Mouse (Mus musculus) embryonic fibroblast, embryonic 13.5 days (primary cell): ENCODE data around the gene Cfap73. TPM values are rescaled to one million over a fixed set of nuclear protein-coding genes. Genes with fewer than 3 reads are reported as not detected.

Source experiments
- H3K27ac ChIP-seq: 2 replicates; pipeline ENCODE4 v1.5.1; 2012; ENCODE audit warnings: low read length, control low read depth, inconsistent platforms; ENCODE audit not compliant: insufficient read depth
- H3K4me1 ChIP-seq: 2 replicates; pipeline ENCODE4 v1.6.1; 2011; ENCODE audit warnings: low read length; ENCODE audit not compliant: control insufficient read depth, insufficient read depth
- H3K4me3 ChIP-seq: 2 replicates; pipeline ENCODE4 v1.5.1; 2011; ENCODE audit warnings: mild to moderate bottlenecking, control low read depth, low read length; ENCODE audit not compliant: insufficient read depth
- CTCF ChIP-seq: IDR thresholded peaks from 2 replicates; pipeline ENCODE4 v1.5.1; 2011; ENCODE audit warnings: mild to moderate bottlenecking, control low read depth, low read length, moderate library complexity, borderline replicate concordance; ENCODE audit not compliant: insufficient read depth
- POLR2A ChIP-seq: IDR thresholded peaks from 2 replicates; pipeline ENCODE4 v1.6.1; 2011; ENCODE audit warnings: low read depth, mild to moderate bottlenecking, control low read depth, low read length, moderate library complexity
- polyA plus RNA-seq: library from polyadenylated mRNA; stranded (reverse); fragments of >200 nt; gene quantifications from 2 replicates; pipeline ENCODE4 v1.2.4, GENCODE M21; 2011; ENCODE audit warnings: low read depth; ENCODE audit not compliant: missing spikeins, insufficient read length

Cfap73 gene
- polyA plus RNA-seq, 1 experiment, result not detected

DNA sequence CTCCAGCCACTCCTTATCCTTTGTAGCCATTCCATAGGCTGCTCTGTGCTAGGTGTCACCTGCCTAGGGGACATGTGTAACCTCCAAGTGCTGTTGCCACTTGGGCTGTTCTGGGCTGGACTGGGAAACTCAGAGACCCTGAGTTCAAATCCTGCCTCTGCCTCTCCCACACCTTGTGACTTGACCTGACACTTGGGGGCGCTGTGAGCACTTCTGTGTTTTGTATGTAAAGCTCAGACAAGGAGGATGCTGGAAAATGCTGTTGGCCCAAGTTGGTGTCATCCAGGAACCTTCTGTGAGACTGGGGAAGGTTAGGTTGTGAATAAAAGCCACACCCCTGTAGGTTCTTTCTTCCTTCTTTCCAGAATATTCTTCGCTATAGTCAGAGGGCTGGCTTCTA, 30.9 kb upstream of the Cfap73 start:
- Histone ChIP-seq H3K4me1 (no peaks in the 10 kb centered on the region), H3K4me3 (no peak overlapping the region), H3K27ac (no peak overlapping the region)
- no peak for TF ChIP-seq CTCF
- no peak for TF ChIP-seq POLR2A

DNA sequence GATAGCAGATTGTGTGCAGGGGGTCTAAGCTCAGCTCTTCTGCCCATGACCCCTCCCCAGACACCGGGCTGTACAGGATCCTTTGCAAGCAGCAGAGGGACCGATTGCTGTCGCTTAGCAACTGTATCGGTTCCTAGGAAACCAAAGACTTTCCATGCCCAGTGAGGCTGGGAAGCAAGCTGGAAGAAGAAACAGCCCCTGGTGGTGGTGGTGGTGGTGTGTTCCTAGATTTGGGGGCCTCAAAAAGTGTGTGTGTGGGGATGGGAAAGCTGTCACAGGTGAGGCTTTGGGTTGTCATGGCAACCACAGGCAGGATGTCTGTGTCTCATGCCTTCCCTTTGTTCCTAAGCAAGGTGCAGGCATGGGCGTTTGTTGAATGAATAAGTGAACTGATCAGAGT, 26.8 kb upstream of the Cfap73 start:
- Histone ChIP-seq H3K4me3 (no peak overlapping the region), H3K4me1 (0 out of 2 replicates have a peak, but pooled peaks cover 2% of the 10 kb centered on the region), H3K27ac (no peak overlapping the region)
- TF ChIP-seq POLR2A (no peak), CTCF (no peak)

DNA sequence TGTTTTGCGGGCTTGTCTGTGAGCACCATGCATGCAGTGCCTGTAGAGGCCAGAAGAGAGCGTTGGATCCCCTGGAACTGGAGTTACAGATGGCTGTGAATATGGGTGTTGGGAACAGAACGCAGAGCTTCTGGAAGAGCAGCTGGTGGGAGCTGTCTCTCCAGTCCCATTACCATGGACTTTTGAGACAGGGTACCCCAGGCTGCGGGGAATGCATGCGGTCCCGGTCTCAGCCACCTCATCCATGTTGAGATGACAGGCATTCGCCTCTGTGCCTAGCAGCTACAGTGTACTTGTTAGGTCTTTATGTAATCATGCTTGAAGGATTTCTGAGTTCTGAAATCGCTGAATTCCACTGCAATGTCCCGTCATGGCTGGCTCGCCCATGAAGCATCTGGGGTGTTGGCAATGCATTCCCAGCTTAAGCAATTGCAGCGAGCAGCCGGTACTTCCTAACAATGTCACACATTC, 22.3 kb upstream of the Cfap73 start:
- TF ChIP-seq POLR2A (no peak), CTCF (no peak)
- Histone ChIP-seq H3K4me1 (0 out of 2 replicates have a peak, but pooled peaks cover 3% of the 10 kb centered on the region), H3K27ac (no peak overlapping the region), H3K4me3 (no peak overlapping the region)

DNA sequence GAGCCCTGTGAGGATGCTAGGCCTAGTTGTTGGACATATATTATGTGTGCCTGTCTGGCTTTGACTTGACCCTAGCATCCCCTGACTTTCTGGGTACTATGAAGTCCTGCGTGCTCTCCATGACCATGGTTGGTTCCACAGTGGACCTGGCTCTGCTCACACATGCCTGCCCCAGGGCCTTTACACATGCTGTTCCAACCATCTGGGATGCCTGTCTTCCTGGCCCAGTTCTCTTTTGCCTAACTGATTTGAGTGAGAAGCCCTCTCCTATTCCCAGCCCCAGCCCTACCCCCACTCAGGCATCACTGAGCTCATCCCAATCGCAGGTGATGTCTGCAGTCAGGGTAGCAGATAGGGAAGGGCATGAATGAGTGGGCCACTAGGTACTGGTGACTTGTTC, 19.8 kb upstream of the Cfap73 start:
- Histone ChIP-seq H3K27ac (no peak overlapping the region), H3K4me3 (no peak overlapping the region), H3K4me1 (0 out of 2 replicates have a peak, but pooled peaks cover 3% of the 10 kb centered on the region)
- no peak for TF ChIP-seq POLR2A
- TF ChIP-seq CTCF, result no peak

DNA sequence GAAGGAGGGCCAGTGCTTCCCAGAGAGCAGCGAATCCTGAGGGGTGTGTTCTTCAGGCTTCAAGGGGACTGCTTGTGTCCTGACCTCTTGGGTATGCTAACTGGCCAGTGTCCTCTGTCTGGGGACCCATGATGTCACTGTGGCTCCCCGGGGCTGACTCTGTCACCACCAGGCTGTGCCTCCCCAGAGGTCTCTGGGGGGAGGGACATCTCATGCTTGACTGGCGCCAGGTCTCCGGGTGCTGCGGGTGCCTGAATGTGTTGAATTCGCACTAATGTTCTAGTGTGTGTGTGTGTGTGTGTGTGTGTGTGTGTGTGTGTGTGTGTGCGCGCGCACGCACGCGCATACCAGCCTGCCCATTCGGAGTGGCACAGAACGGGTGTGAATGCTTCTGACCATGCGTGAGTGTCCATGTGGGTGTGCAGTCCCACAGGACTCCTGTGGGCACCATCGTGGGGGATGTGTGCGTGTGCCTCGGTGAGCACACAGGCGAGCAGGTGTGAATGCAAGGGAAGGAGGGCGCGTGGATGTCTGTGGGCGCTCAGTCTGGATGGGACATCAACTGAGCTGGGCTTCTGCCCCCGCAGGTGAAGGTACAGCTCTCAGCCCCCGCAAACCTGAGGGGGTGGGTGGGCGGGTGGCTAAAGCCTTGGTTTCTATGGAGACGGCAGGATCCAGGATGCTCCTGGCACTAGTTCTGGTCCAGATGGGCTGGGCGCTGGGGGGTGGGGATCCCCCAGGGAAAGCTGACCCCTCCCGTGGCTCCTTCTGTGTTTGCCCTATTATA, 19.1 kb upstream of the Cfap73 start:
- Histone ChIP-seq H3K27ac (no peak overlapping the region), H3K4me3 (no peak overlapping the region), H3K4me1 (0 out of 2 replicates have a peak, but pooled peaks cover 3% of the 10 kb centered on the region)
- TF ChIP-seq CTCF, result no peak

- no peak overlapping the region for H3K4me3 ChIP-seq
- no peak overlapping the region for H3K27ac ChIP-seq
- H3K4me1 ChIP-seq, result 0 out of 2 replicates have a peak, but pooled peaks cover 3% of the 10 kb centered on the region
- TF ChIP-seq POLR2A (no peak), CTCF (no peak)
These were observed 17.2 kb upstream of the Cfap73 start for GRCm38 (mm10) chr5:120651230-120651629.

DNA sequence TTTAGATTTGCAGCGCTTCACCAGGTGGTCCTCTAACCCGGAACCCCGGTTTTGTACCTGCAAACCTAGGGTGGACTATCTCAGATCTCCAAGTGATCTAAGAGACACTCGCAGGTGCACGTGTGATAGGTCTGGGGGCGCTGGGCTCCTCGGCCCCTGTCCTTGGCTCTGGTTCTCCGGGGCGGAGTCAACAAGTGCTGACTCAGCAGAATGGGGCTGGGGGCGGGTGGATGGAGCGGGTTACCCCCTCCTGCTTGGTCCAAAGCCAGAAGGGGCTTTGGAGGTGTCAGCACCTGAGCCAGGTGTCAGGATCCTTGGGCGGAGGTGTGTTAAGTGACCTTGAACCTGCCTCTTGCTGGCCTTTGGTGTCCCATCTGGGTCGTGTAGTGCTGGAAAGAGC, 15.9 kb upstream of the Cfap73 start:
- Histone ChIP-seq H3K4me3 (no peak overlapping the region), H3K27ac (no peak overlapping the region), H3K4me1 (no peaks in the 10 kb centered on the region)
- TF ChIP-seq CTCF (no peak), POLR2A (no peak)

GRCm38 (mm10) chr5:120649374-120649933, 15.4 kb upstream of the Cfap73 start:
- Histone ChIP-seq H3K27ac (no peak overlapping the region), H3K4me3 (0 out of 2 replicates have a peak overlapping the region, but pooled peaks have one; percentile 6), H3K4me1 (no peaks in the 10 kb centered on the region)
- TF ChIP-seq POLR2A (no peak), CTCF (no peak)

GRCm38 (mm10) chr5:120648569-120649373, 14.7 kb upstream of the Cfap73 start, which contains the start of gene Rasal1:
Gene Rasal1 (plus strand): TSS chr5:120648812.
- no peak for TF ChIP-seq POLR2A
- TF ChIP-seq CTCF, result 0 out of 2 replicates have a peak, but pooled peaks have one; percentile 27
- peak within 1 kb of the TSS; percentile 7; the same call in 1 of the 2 replicates for H3K4me3 ChIP-seq
- H3K27ac ChIP-seq, result no peak within 1 kb of the TSS
- H3K4me1 ChIP-seq, result no peaks in the 10 kb centered on the region

GRCm38 (mm10) chr5:120647814-120648491, 13.9 kb upstream of the Cfap73 start:
- no peak overlapping the region for H3K4me3 ChIP-seq
- no peaks in the 10 kb centered on the region for H3K4me1 ChIP-seq
- no peak for TF ChIP-seq CTCF
- no peak for TF ChIP-seq POLR2A
- H3K27ac ChIP-seq, result no peak overlapping the region
